Mouse (Mus musculus) midbrain, embryonic 16.5 days (tissue): ENCODE results near the gene Lrrc73. TPM values are rescaled to one million over a fixed set of nuclear protein-coding genes. Genes with fewer than 3 reads are reported as not detected.

ENCODE experiments used
- ATAC-seq: fragments of 200-750 bp; cut with Nextera tagmentation; 2 replicates; pipeline ENCODE4 v1.8.0; 2017; ENCODE audit warnings: moderate TSS enrichment
- H3K27ac ChIP-seq: fragments of 300-500 bp; sonication (generic); 2 replicates; pipeline ENCODE4 v1.5.1; 2014; ENCODE audit warnings: mild to moderate bottlenecking, low read length, mixed read lengths
- H3K27me3 ChIP-seq: fragments of 300-500 bp; sonication (generic); 2 replicates; pipeline ENCODE4 v1.6.1; 2014; ENCODE audit warnings: low read depth, low read length, mixed read lengths; ENCODE audit not compliant: control insufficient read depth, insufficient read depth
- H3K36me3 ChIP-seq: fragments of 300-500 bp; sonication (generic); 2 replicates; pipeline ENCODE4 v1.6.1; 2014; ENCODE audit warnings: mild to moderate bottlenecking, low read length, moderate library complexity, mixed read lengths; ENCODE audit not compliant: control insufficient read depth, insufficient read depth
- H3K4me1 ChIP-seq: fragments of 300-500 bp; sonication (generic); 2 replicates; pipeline ENCODE4 v1.6.1; 2014; ENCODE audit warnings: mild to moderate bottlenecking, low read length, mixed read lengths; ENCODE audit not compliant: control insufficient read depth, insufficient read depth
- H3K4me2 ChIP-seq: fragments of 300-500 bp; sonication (generic); 2 replicates; pipeline ENCODE4 v1.6.1; 2014; ENCODE audit warnings: mild to moderate bottlenecking, low read length, mixed read lengths
- H3K4me3 ChIP-seq: fragments of 300-500 bp; sonication (generic); 2 replicates; pipeline ENCODE4 v1.5.1; 2014; ENCODE audit warnings: low read depth, mild to moderate bottlenecking, low read length, moderate library complexity, mixed read lengths
- H3K9ac ChIP-seq: fragments of 300-500 bp; sonication (generic); 2 replicates; pipeline ENCODE4 v1.6.1; 2014; ENCODE audit warnings: low read depth, low read length, mixed read lengths
- H3K9me3 ChIP-seq: fragments of 300-500 bp; sonication (generic); replicated peaks from 2 replicates; pipeline ENCODE4 v1.6.1; 2014; ENCODE audit warnings: mild to moderate bottlenecking, low read length, mixed read lengths; ENCODE audit not compliant: control insufficient read depth, poor library complexity, severe bottlenecking
- WGBS: fragments of 180-500 bp; shearing (Covaris S2); extraction: QIAGEN DNeasy Blood & Tissue Kit; methylation state at CpG from one replicate; pipeline ENCODE4 v1.1.7; 2014; 5-methylcytosine and 5-hydroxymethylcytosine counted together
- polyA plus RNA-seq: library from polyadenylated mRNA; unstranded; fragments of >200 nt; fragmentation: Nextera tagmentation; extraction: Ambion mirVana; gene quantifications from 2 replicates; pipeline ENCODE4 v1.2.1, GENCODE M21; 2015

The Lrrc73 gene
- polyA plus RNA-seq, 1 experiment from 2014 or later: 18.3 TPM

GRCm38 (mm10) chr17:46268026-46268720, 14.8 kb downstream of the Lrrc73 start:
- ATAC-seq: no peak
- Histone ChIP-seq H3K27ac (no peak overlapping the region), H3K27me3 (no peaks in the 10 kb centered on the region), H3K36me3 (peaks cover 8% of the 10 kb centered on the region; the same call in 1 of the 2 replicates), H3K4me2 (no peak overlapping the region), H3K4me1 (no peaks in the 10 kb centered on the region), H3K9me3 (no peaks in the 10 kb centered on the region), H3K9ac (no peak overlapping the region), H3K4me3 (no peak overlapping the region)
- 86% methylated on average over 10 of the region's 10 CpGs for WGBS

DNA sequence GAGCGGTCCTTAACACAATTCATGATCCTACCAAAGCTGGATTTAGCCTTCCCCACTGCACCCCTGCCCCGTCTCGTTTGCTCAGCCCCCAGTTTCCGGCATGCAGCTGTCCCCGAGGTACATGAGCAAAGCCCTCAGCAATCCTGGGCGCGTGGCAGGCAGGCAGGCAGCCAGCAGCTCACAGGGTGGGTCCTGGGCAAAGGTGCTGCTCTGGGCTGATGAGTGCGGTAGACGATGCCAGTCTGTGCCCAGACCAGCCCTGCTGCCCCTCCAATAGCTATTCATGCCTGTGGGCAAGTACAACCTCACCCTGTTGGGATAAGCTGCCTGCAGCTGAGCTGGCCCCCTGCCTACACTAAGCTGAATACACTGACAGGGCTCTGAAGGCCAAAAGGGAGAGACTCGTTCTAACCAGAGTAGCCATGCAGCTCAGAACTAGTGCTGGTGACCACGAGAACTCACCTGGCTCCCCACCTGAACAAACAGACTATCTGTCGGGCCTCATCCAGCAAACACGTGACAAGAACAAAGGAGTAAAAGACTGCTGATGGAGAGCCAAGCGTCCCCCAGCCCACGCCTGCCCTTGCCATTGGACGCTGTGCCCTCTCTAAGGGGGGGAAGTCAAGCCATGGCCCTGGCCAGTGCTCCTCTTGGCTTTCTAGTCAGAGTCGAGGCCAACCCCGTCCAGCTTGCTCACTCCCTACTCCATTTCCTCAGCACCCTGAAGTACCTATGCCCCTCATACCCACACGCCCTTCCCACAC, 16.6 kb downstream of the Lrrc73 start:
- 84% methylated on average over 19 of the region's 19 CpGs for WGBS
- H3K4me1 ChIP-seq: no peaks in the 10 kb centered on the region

DNA sequence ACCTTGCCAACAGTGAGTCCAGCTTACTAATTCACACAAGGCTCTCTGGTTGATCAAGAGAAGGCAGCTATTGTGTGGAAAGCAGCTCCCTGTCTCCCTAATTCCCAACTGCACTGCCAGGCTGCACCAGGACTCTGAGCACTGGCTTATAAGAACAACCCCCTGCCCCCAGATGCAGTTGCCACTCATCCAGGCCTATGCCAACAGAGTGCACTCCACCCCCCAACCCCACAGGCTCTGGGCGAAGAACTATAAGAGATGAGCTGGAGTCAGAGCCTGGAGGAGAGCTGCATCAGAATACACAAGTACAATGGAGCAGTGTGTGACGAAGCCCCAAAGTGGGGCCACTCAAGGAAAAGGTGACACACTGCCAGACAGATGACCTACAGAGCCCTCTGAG, 18.7 kb downstream of the Lrrc73 start:
- Histone ChIP-seq H3K27ac (no peak overlapping the region), H3K36me3 (no peaks in the 10 kb centered on the region), H3K9ac (no peak overlapping the region), H3K27me3 (no peaks in the 10 kb centered on the region), H3K4me3 (no peak overlapping the region), H3K4me1 (no peaks in the 10 kb centered on the region), H3K4me2 (no peak overlapping the region), H3K9me3 (no peaks in the 10 kb centered on the region)
- WGBS: 82% methylated on average over 2 of the region's 2 CpGs
- ATAC-seq: no peak

More for the DNA sequence above, 16.6 kb downstream of the Lrrc73 start:
- Histone ChIP-seq H3K27ac (no peak overlapping the region), H3K9ac (no peak overlapping the region), H3K36me3 (no peaks in the 10 kb centered on the region), H3K27me3 (no peaks in the 10 kb centered on the region), H3K4me2 (no peak overlapping the region), H3K9me3 (no peaks in the 10 kb centered on the region), H3K4me3 (no peak overlapping the region)
- no peak for ATAC-seq

DNA sequence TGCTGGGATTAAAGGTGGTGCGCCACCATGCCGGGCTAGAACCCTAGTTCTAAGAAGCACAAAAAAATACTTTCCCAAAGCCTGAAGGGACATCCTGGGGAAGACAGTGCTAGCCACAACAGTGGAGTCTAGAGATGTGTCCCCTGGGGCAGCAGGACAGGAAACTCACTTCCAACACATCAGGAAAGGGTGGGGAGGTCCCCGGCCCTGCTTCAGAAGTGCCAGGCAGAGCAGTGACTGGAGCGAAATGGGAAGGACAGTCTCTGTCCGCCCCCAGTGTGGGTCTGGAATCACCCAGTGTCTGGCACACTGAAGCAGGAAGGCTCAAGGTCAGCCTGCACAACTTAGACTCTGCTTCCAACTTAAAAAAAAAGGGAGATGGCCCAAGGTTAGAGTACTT, 19.3 kb downstream of the Lrrc73 start:
- no peaks in the 10 kb centered on the region for H3K27me3 ChIP-seq
- no peak overlapping the region for H3K4me2 ChIP-seq
- no peak for ATAC-seq
- no peaks in the 10 kb centered on the region for H3K4me1 ChIP-seq
- H3K36me3 ChIP-seq: no peaks in the 10 kb centered on the region
- WGBS: 91% methylated on average over 5 of the region's 5 CpGs
- H3K4me3 ChIP-seq: no peak overlapping the region
- H3K9me3 ChIP-seq: no peaks in the 10 kb centered on the region
- H3K27ac ChIP-seq: no peak overlapping the region
- H3K9ac ChIP-seq: no peak overlapping the region

DNA sequence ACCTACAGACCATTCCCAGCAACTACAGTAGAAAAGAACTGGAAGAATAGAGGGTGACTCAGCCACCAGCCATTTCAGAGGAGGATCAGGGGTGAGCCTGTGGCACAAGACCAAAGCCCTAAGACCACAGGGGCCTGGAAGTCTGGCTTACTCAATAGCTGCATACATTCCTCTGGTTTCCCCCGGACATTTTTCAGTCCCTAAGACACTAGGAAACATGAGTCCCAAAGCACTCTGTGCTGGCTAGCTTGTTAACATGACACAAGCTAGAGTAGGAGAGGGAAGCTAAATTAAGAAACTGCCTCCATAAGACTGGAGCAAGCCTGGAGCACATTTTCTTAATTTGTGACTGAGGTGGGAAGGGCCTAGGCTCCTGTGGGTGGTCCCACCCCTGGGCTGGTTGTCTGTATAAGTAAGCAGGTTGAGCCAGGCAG, 20.5 kb downstream of the Lrrc73 start:
- no peak for ATAC-seq
- Histone ChIP-seq H3K27me3 (no peaks in the 10 kb centered on the region), H3K4me3 (no peak overlapping the region), H3K4me1 (no peaks in the 10 kb centered on the region), H3K27ac (no peak overlapping the region), H3K36me3 (no peaks in the 10 kb centered on the region), H3K9ac (no peak overlapping the region), H3K9me3 (no peaks in the 10 kb centered on the region), H3K4me2 (no peak overlapping the region)
- WGBS: 76% methylated on average over 1 of the region's 1 CpGs

GRCm38 (mm10) chr17:46274465-46274864, 21.1 kb downstream of the Lrrc73 start:
- 83% methylated on average over 6 of the region's 6 CpGs for WGBS
- H3K9ac ChIP-seq: no peak overlapping the region

DNA sequence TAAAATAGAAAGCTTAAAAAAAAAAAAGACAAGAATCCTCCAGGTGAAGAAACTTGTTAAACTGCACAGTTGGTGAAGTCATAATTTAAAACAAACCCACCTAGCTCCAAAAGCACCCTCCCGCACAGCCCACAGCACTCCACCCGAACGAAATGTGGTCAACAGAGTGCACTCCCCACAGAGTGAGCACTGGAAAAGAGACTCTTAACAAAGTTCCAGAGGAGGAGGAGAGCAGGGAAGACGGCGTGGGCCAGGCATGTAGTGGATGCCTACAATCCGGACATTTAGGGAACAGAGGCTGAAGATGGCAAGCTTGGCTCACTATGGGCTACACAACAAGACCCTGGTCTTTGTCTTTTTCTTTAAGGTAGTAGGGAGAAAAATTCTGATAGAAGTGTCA, 21.7 kb downstream of the Lrrc73 start:
- no peaks in the 10 kb centered on the region for H3K36me3 ChIP-seq
- 90% methylated on average over 6 of the region's 6 CpGs for whole genome bisulfite sequencing
- no peak overlapping the region for H3K4me3 ChIP-seq
- no peak for ATAC-seq
- no peaks in the 10 kb centered on the region for H3K27me3 ChIP-seq
- H3K4me2 ChIP-seq: no peak overlapping the region
- no peak overlapping the region for H3K9ac ChIP-seq
- H3K9me3 ChIP-seq: no peaks in the 10 kb centered on the region
- no peak overlapping the region for H3K27ac ChIP-seq
- no peaks in the 10 kb centered on the region for H3K4me1 ChIP-seq

More at GRCm38 (mm10) chr17:46274465-46274864, 21.1 kb downstream of the Lrrc73 start:
- Histone ChIP-seq H3K9me3 (no peaks in the 10 kb centered on the region), H3K27ac (no peak overlapping the region), H3K4me1 (no peaks in the 10 kb centered on the region), H3K4me3 (no peak overlapping the region), H3K36me3 (no peaks in the 10 kb centered on the region), H3K4me2 (no peak overlapping the region), H3K27me3 (no peaks in the 10 kb centered on the region)
- ATAC-seq: no peak

DNA sequence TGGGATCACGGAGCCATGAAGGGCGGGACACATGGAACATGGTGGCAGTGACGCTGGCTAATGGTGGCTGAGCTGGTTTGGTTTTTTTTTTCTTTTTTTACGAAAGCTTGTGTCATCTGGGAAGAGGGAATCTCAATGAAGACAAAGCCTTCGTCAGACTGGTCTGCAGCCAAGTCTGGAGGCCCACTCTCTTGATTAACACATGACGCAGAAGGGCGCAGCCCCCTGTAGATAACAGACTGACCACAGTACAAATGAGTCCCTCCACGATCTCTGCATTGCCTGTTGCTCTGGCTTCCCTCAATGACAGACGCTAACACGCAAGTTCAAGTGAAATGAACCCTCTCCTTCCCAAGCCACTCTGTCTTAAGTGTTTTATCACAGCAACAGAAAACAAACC, 22.2 kb downstream of the Lrrc73 start:
- Histone ChIP-seq H3K9me3 (no peaks in the 10 kb centered on the region), H3K4me3 (no peak overlapping the region), H3K27me3 (no peaks in the 10 kb centered on the region), H3K27ac (no peak overlapping the region), H3K9ac (no peak overlapping the region), H3K4me1 (no peaks in the 10 kb centered on the region), H3K36me3 (no peaks in the 10 kb centered on the region), H3K4me2 (no peak overlapping the region)
- no peak for ATAC-seq
- 89% methylated on average over 10 of the region's 10 CpGs for WGBS

GRCm38 (mm10) chr17:46277586-46277985, 24.3 kb downstream of the Lrrc73 start:
- ATAC-seq: no peak
- H3K4me1 ChIP-seq: peaks cover 9% of the 10 kb centered on the region
- no peaks in the 10 kb centered on the region for H3K36me3 ChIP-seq
- no peak overlapping the region for H3K27ac ChIP-seq
- no peak overlapping the region for H3K4me2 ChIP-seq
- no peak overlapping the region for H3K4me3 ChIP-seq
- no peaks in the 10 kb centered on the region for H3K27me3 ChIP-seq
- H3K9ac ChIP-seq: no peak overlapping the region
- H3K9me3 ChIP-seq: no peaks in the 10 kb centered on the region
- 90% methylated on average over 4 of the region's 4 CpGs for WGBS
